Mouse (Mus musculus) lung, adult 18-20 months (tissue): ENCODE measurements at regions not wholly inside any gene's neighbourhood (a gene's known extent, or its start where the extent isn't known, plus 50 kb on each side); places are given as distances from the start of the nearest gene placed in this dataset.
A peak's percentile ranks its signal among the peaks of the same experiment; 100 is the strongest.

Source experiments
- DNase-seq, 2 experiments: peaks; one replicate each; pipeline ENCODE4 v3.0.0; 2022; ENCODE audit warnings: mixed read lengths in 2 of 2

DNA sequence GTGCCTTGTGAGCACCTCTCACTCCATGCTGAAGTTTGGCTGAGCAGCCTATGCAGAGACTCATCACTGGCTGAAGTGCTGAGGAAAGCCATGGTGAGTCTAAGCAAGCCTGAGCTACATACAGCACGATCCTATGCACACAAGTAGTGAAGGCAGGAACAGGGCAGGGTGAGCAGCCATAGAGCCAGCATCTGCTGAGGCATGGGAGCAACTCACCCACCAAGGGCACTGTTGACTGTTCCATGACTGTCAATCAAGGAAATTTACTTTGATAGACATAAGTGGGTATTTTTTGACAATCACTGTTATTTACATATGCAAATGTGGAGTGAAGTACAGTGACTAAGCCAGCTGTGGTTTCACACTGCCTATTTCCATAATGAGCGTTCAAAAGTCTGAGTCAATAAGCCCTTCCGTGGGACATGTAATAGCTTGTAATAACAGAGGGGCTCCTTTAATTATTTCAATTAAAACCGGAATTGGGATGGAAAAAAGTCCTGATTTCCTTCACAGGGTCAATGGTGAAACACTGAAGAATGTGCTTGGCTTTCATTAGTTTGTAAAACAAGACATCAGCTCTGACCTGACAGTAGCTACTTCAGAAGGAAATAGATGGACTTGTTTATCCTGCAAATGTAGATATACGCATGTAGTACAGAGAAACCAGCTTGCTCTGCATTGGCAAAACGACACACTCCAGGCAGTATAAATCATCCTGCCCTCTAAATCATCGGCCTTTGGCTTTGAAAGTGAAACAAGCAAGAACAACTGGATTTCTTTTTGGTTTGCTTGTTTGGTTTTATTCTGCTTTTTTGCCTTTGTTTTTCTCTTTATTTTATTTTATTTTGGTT lies 62.1 kb downstream of the Tuba3b start:
- no peak for DNase-seq

DNA sequence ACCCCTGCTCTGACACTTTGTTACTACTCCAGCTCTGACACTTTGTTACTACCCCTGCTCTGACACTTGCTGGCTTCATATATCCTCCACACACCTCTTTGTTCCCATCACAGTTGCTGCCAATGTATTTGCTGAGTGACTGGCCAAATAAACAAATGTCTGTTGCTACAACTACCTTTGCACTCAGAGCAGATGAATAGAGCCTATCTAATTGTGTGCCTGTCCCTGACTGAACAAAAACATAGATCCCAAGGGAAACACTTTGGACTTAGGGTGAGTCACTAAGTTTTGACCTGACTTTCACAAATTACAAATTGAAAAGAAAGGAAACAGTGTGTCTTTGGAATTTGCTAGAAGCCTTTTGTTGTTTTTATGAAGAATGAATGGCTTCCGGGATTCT lies 64.0 kb downstream of the Tuba3b start:
- DNase-seq: no peak

DNA sequence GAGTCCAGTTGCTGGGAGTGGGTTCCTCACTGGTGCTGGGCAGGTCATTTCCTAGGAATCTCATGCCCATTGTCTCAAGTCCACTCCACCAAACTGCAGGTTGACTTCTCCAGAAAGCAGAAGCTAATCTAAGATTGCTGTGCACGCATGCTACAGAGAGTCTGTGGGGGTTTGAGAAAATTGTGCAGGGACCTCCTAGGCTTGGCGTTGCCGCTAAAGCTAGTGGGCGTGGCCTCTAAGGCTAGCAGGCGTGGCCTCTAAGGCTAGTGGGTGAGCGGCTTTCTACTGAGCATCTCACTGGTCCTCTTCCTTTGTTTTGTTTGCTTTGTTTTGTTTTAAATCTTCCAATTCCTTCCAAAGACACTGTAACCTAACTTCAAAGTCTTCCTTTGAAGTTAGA lies 59.5 kb upstream of the Rassf8 start:
- no peak for DNase-seq

DNA sequence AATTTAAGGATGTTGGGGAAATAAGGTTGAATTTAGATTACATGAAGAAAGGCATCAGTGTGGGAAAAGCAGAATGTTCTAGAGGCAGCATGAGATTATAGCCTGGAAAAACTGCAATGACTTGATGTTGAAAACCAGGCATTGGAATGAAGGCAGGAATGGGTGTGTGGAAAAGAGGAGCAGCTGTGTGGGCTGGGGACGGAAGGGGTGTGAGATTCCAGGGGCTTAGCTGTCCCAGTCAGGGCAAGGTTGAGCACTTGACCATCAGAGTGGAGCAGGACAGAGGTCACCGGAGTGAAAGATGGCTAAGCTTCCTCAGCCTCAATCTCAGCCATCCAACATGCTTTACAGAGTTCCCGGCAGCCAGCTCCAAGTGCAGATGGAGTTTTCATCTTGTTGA lies 54.9 kb upstream of the Rassf8 start:
- peak; percentile 31 to 41 for DNase-seq

DNA sequence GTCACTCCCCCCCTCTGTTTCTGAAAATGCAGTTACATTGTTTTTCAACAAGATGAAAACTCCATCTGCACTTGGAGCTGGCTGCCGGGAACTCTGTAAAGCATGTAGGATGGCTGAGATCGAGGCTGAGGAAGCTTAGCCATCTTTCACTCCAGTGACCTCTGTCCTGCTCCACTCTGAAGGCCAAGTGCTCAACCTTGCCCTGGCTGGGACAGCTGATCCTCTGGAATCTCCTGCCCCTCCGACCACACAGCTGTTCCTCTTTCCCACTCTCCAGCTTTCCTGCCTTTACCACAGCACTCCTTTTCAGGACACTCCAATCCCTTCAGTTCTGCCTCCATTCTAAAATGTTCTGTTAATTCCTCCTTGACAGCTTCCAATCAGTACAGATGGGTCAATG lies 51.7 kb upstream of the Rassf8 start:
- no peak for DNase-seq
